Mouse (Mus musculus) MEL (cell line): Measurements from ENCODE around the gene Pdcd6. TPM values are rescaled to one million over a fixed set of nuclear protein-coding genes. Genes with fewer than 3 reads are reported as not detected.
A peak's percentile ranks its signal among the peaks of the same experiment; 100 is the strongest.

Experiments
- DNase-seq: peaks from one replicate; pipeline ENCODE4 v3.0.0; 2011; ENCODE audit warnings: low read depth, low spot score
- H3K27ac ChIP-seq: 2 replicates; pipeline ENCODE4 v1.5.1; 2012; ENCODE audit warnings: low read depth, mild to moderate bottlenecking, control low read depth, low read length, moderate library complexity; ENCODE audit not compliant: control insufficient read depth
- H3K27me3 ChIP-seq, 2 experiments: fragments of 150-350 bp in 1 of 2; sonication (generic) in 1 of 2; 2 replicates each; pipeline ENCODE4 v1.6.1; 2012; ENCODE audit warnings: low read length in 2 of 2, mild to moderate bottlenecking in 2 of 2, improper control_type of control experiment in 1 of 2, moderate library complexity in 1 of 2; ENCODE audit not compliant: insufficient read depth in 2 of 2, control insufficient read depth in 1 of 2
- H3K36me3 ChIP-seq, 2 experiments: 2 replicates each; pipeline ENCODE4 v1.6.1; 2012 to 2014; ENCODE audit warnings: low read length in 2 of 2, improper control_type of control experiment in 1 of 2, inconsistent platforms in 1 of 2, mild to moderate bottlenecking in 1 of 2; ENCODE audit not compliant: insufficient read depth in 2 of 2, control insufficient read depth in 1 of 2
- H3K4me1 ChIP-seq, 2 experiments: fragments of 150-350 bp in 1 of 2; sonication (generic) in 1 of 2; 2 replicates each; pipeline ENCODE4 v1.6.1; 2012; ENCODE audit warnings: low read length in 2 of 2, improper control_type of control experiment in 1 of 2, mild to moderate bottlenecking in 1 of 2; ENCODE audit not compliant: insufficient read depth in 2 of 2, control insufficient read depth in 1 of 2
- H3K4me3 ChIP-seq, 2 experiments: fragments of 150-350 bp in 1 of 2; sonication (generic) in 1 of 2; 2 replicates each; pipeline ENCODE4 v1.5.1; 2012; ENCODE audit warnings: low read depth in 2 of 2, low read length in 2 of 2, mild to moderate bottlenecking in 2 of 2, moderate library complexity in 2 of 2, control low read depth in 1 of 2, improper control_type of control experiment in 1 of 2; ENCODE audit not compliant: control insufficient read depth in 1 of 2, insufficient read depth in 1 of 2
- H3K79me2 ChIP-seq: 2 replicates; pipeline ENCODE4 v1.6.1; 2012; ENCODE audit warnings: mild to moderate bottlenecking, low read length, moderate library complexity; ENCODE audit not compliant: control insufficient read depth, poor library complexity, insufficient read depth
- H3K9ac ChIP-seq: 2 replicates; pipeline ENCODE4 v1.6.1; 2012; ENCODE audit warnings: low read depth, mild to moderate bottlenecking, control low read depth, low read length, moderate library complexity; ENCODE audit not compliant: control insufficient read depth, poor library complexity, severe bottlenecking
- H3K9me3 ChIP-seq: fragments of 150-350 bp; sonication (generic); replicated peaks from 2 replicates; pipeline ENCODE4 v1.6.1; 2012; ENCODE audit warnings: mild to moderate bottlenecking, low read length, improper control_type of control experiment, moderate library complexity; ENCODE audit not compliant: insufficient read depth
- CHD2 ChIP-seq: IDR thresholded peaks from 2 replicates; pipeline ENCODE4 v1.6.1; 2011; ENCODE audit warnings: low read length, improper control_type of control experiment
- CTCF ChIP-seq, 3 experiments: IDR thresholded peaks in 2 of 3; conservative IDR thresholded peaks in 1 of 3; 2 replicates each; pipeline ENCODE4 v1.5.1; 2011 to 2012; ENCODE audit warnings: low read length in 3 of 3, low read depth in 2 of 3, mild to moderate bottlenecking in 2 of 3, improper control_type of control experiment in 1 of 3, inconsistent platforms in 1 of 3, mixed read lengths in 1 of 3, moderate library complexity in 1 of 3; ENCODE audit not compliant: control insufficient read depth in 1 of 3, insufficient read depth in 1 of 3, poor library complexity in 1 of 3, severe bottlenecking in 1 of 3
- EP300 ChIP-seq, 2 experiments: IDR thresholded peaks; 2 replicates each; pipeline ENCODE4 v1.6.1; 2011; ENCODE audit warnings: improper control_type of control experiment in 2 of 2, low read length in 2 of 2, low read depth in 1 of 2, mild to moderate bottlenecking in 1 of 2
- ETS1 ChIP-seq: IDR thresholded peaks from 2 replicates; pipeline ENCODE4 v1.6.1; 2012; ENCODE audit warnings: low read depth, mild to moderate bottlenecking, inconsistent platforms, low read length, improper control_type of control experiment, moderate library complexity
- GATA1 ChIP-seq: IDR thresholded peaks from 2 replicates; pipeline ENCODE4 v1.6.1; 2011; ENCODE audit warnings: low read depth, low read length, improper control_type of control experiment
- HCFC1 ChIP-seq: IDR thresholded peaks from 2 replicates; pipeline ENCODE4 v1.6.1; 2012; ENCODE audit warnings: low read depth, mild to moderate bottlenecking, inconsistent platforms, low read length, improper control_type of control experiment, moderate library complexity
- JUND ChIP-seq: IDR thresholded peaks from 2 replicates; pipeline ENCODE4 v1.6.1; 2011; ENCODE audit warnings: low read depth, mild to moderate bottlenecking, improper control_type of control experiment, low read length
- KAT2A ChIP-seq: conservative IDR thresholded peaks from 2 replicates; pipeline ENCODE4 v1.6.1; 2012; ENCODE audit warnings: low read depth, low read length, improper control_type of control experiment, inconsistent platforms
- MAZ ChIP-seq: IDR thresholded peaks from 2 replicates; pipeline ENCODE4 v1.6.1; 2012; ENCODE audit warnings: low read depth, mild to moderate bottlenecking, inconsistent platforms, low read length, improper control_type of control experiment
- MEF2A ChIP-seq: IDR thresholded peaks from 2 replicates; pipeline ENCODE4 v1.6.1; 2014; ENCODE audit warnings: low read depth, mild to moderate bottlenecking, inconsistent platforms, low read length, improper control_type of control experiment; ENCODE audit not compliant: poor library complexity, insufficient replicate concordance, severe bottlenecking; ENCODE audit errors: extremely low read depth
- MXI1 ChIP-seq: IDR thresholded peaks from 2 replicates; pipeline ENCODE4 v1.6.1; 2011; ENCODE audit warnings: mild to moderate bottlenecking, low read depth, low read length, improper control_type of control experiment
- NELFE ChIP-seq: IDR thresholded peaks from 2 replicates; pipeline ENCODE4 v1.6.1; 2011; ENCODE audit warnings: low read depth, low read length, improper control_type of control experiment
- NRF1 ChIP-seq: IDR thresholded peaks from 2 replicates; pipeline ENCODE4 v1.6.1; 2014; ENCODE audit warnings: low read depth, mild to moderate bottlenecking, inconsistent platforms, low read length, improper control_type of control experiment, moderate library complexity; ENCODE audit not compliant: poor library complexity, insufficient read depth, severe bottlenecking
- POLR2A ChIP-seq, 2 experiments: IDR thresholded peaks; 2 replicates each; pipeline ENCODE4 v1.6.1; 2011 to 2012; ENCODE audit warnings: low read length in 2 of 2, mild to moderate bottlenecking in 2 of 2, control low read depth in 1 of 2, improper control_type of control experiment in 1 of 2, low read depth in 1 of 2, moderate library complexity in 1 of 2; ENCODE audit not compliant: control insufficient read depth in 1 of 2, insufficient read depth in 1 of 2, poor library complexity in 1 of 2
- POLR2AphosphoS2 ChIP-seq: IDR thresholded peaks from 2 replicates; pipeline ENCODE4 v1.6.1; 2011; ENCODE audit warnings: low read length, improper control_type of control experiment
- SIN3A ChIP-seq: IDR thresholded peaks from 2 replicates; pipeline ENCODE4 v1.6.1; 2012; ENCODE audit warnings: low read length, improper control_type of control experiment, inconsistent platforms
- SMC3 ChIP-seq: IDR thresholded peaks from 2 replicates; pipeline ENCODE4 v1.6.1; 2011; ENCODE audit warnings: low read depth, low read length, improper control_type of control experiment
- TCF12 ChIP-seq: IDR thresholded peaks from 2 replicates; pipeline ENCODE4 v1.6.1; 2014; ENCODE audit warnings: low read depth, mild to moderate bottlenecking, inconsistent platforms, low read length, improper control_type of control experiment, moderate library complexity
- USF1 ChIP-seq: IDR thresholded peaks from 2 replicates; pipeline ENCODE4 v1.6.1; 2014; ENCODE audit warnings: low read depth, mild to moderate bottlenecking, inconsistent platforms, low read length, improper control_type of control experiment, moderate library complexity
- ZC3H11A ChIP-seq: IDR thresholded peaks from 2 replicates; pipeline ENCODE4 v1.6.1; 2012; ENCODE audit warnings: low read depth, mild to moderate bottlenecking, inconsistent platforms, low read length, improper control_type of control experiment
- ZKSCAN1 ChIP-seq: IDR thresholded peaks from 2 replicates; pipeline ENCODE4 v1.6.1; 2012; ENCODE audit warnings: low read depth, mild to moderate bottlenecking, inconsistent platforms, low read length, improper control_type of control experiment, moderate library complexity
- ZNF384 ChIP-seq: IDR thresholded peaks from 2 replicates; pipeline ENCODE4 v1.6.1; 2012; ENCODE audit warnings: low read depth, mild to moderate bottlenecking, inconsistent platforms, low read length, improper control_type of control experiment
- polyA plus RNA-seq, 2 experiments: library from polyadenylated mRNA; stranded (reverse) in 1 of 2; unstranded in 1 of 2; fragments of >175 nt in 1 of 2; fragments of >200 nt in 1 of 2; gene quantifications; 2 replicates each; pipeline versions ENCODE4 v1.2.1 to v1.2.4; 2012; ENCODE audit warnings: low replicate concordance in 2 of 2, low read depth in 1 of 2; ENCODE audit not compliant: insufficient read length in 2 of 2, insufficient read depth in 1 of 2, missing spikeins in 1 of 2
- total RNA-seq: library from RNA; depleted of rRNA; stranded (reverse); fragments of 300-350 nt; gene quantifications from 2 replicates; pipeline ENCODE4 v1.2.3, GENCODE M21; 2012

Pdcd6 gene
- total and polyA plus RNA-seq, 3 experiments = 106 to 142 TPM; not detected in 1

- DNase-seq = no peak
- no peak overlapping the region for H3K9ac ChIP-seq
- H3K9me3 ChIP-seq = no peaks in the 10 kb centered on the region
- H3K4me1 ChIP-seq = no peaks in the 10 kb centered on the region
- H3K79me2 ChIP-seq = no peaks in the 10 kb centered on the region
- H3K4me3 ChIP-seq = no peak overlapping the region
- TF ChIP-seq CHD2 (no peak), JUND (no peak), CTCF (IDR thresholded peaks at IDR 0.05 in 2 of 3, conservative IDR thresholded peaks at IDR 0.05 in 1 of 3; ENCODE audit: control insufficient read depth in 1 of 3, insufficient read depth in 1 of 3, low read depth in 2 of 3, low read length in 3 of 3, poor library complexity in 1 of 3, severe bottlenecking in 1 of 3) (no peak), POLR2AphosphoS2 (no peak), MEF2A (no peak), HCFC1 (no peak), KAT2A (no peak), USF1 (no peak), MAZ (no peak), ZC3H11A (no peak), ETS1 (no peak), ZKSCAN1 (no peak), GATA1 (no peak), SMC3 (no peak), NRF1 (no peak), MXI1 (no peak), TCF12 (no peak), ZNF384 (no peak)
- H3K36me3 ChIP-seq = no peaks in the 10 kb centered on the region
- H3K27ac ChIP-seq = no peak overlapping the region
- peaks cover 0 to 4% of the 10 kb centered on the region in 2 experiments; a peak in 2 of 4 replicates for H3K27me3 ChIP-seq
Measured at GRCm38 (mm10) chr13:74282299-74282698, 35.1 kb downstream of the Pdcd6 start.

DNA sequence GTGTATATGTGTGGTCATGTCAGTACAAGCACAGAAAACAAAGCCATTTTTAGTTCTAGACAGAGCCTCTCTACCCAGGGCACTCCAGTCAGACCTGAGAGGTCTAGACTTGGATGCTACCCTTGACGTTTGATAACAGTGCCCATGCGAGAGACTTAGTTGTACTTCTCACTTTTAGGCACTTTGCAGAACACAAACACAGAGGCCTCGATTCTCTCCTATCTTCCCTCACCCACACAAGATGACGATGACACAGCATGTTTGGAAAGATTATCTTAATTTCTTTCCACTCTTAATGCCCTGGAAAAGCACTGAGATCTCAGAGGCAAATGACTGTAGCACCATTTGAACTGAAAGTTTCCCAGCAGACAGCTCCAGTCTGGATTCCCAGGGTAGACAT lies 41.7 kb downstream of the Pdcd6 start:
- Histone ChIP-seq H3K4me1 (peaks cover 0 to 6% of the 10 kb centered on the region in 2 experiments; a peak in 1 of 4 replicates), H3K9ac (no peak overlapping the region), H3K9me3 (no peaks in the 10 kb centered on the region), H3K79me2 (no peaks in the 10 kb centered on the region), H3K4me3 (no peak overlapping the region), H3K36me3 (peaks cover 0 to 8% of the 10 kb centered on the region in 2 experiments; a peak in 2 of 4 replicates), H3K27ac (no peak overlapping the region), H3K27me3 (peaks cover 2 to 4% of the 10 kb centered on the region in 2 experiments; a peak in 2 of 4 replicates)
- peak; percentile 45 for DNase-seq
- no peak for TF ChIP-seq NELFE
- no peak for TF ChIP-seq POLR2A (IDR thresholded peaks at IDR 0.05; ENCODE audit: control insufficient read depth in 1 of 2, insufficient read depth in 1 of 2, low read depth in 1 of 2, low read length in 2 of 2, poor library complexity in 1 of 2)
- no peak for TF ChIP-seq SIN3A
- 0 out of 4 replicates have a peak, but pooled peaks of 1 of the 2 experiments have one; percentile 26 for TF ChIP-seq EP300 (IDR thresholded peaks at IDR 0.05; ENCODE audit: low read depth in 1 of 2, low read length in 2 of 2)
- TF ChIP-seq ETS1 = no peak
